Mouse (Mus musculus) liver, embryonic 14.5 days (tissue): ENCODE data around the gene Gm49320.

Experiments used
- CTCF ChIP-seq: IDR thresholded peaks from 2 replicates; pipeline ENCODE4 v1.5.1; 2016; ENCODE audit warnings: antibody characterized with exemption, low read depth, control low read depth
- EP300 ChIP-seq: IDR thresholded peaks from 2 replicates; pipeline ENCODE4 v1.6.1; 2016; ENCODE audit warnings: antibody characterized with exemption, low read depth

DNA sequence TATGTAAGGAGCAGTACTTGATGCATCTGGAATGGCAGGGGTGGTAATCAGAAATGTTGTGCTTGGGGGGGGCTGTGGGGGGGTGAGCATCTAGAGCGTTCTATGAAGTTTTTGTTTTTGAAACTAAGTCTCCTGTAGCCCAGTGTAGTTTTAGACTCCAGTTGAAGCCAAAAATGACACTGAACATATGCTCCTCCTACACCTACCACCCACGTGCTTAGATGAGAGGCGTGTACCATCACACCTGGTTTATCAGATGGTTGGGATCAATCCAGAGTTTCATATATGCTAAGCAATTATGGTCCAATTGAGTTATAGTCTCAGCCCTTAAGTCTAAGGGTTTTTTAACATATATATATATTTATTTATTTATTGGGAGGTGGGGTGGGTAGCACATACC lies 19.0 kb upstream of the Gm49320 start:
- TF ChIP-seq CTCF (no peak), EP300 (no peak)
